Mouse (Mus musculus) midbrain, embryonic 15.5 days (tissue): ENCODE measurements at regions not wholly inside any gene's neighbourhood (a gene's known extent, or its start where the extent isn't known, plus 50 kb on each side); places are given as distances from the start of the nearest gene placed in this dataset.

ENCODE experiments used
- ATAC-seq: fragments of 200-750 bp; cut with Nextera tagmentation; replicated peaks from 2 replicates; pipeline ENCODE4 v1.8.0; 2017; ENCODE audit warnings: moderate TSS enrichment
- H3K27ac ChIP-seq: fragments of 300-500 bp; sonication (generic); 2 replicates; pipeline ENCODE4 v1.5.1; 2015; ENCODE audit warnings: mild to moderate bottlenecking, inconsistent platforms
- H3K27me3 ChIP-seq: fragments of 300-500 bp; sonication (generic); replicated peaks from 2 replicates; pipeline ENCODE4 v1.6.1; 2015; ENCODE audit warnings: inconsistent platforms
- H3K36me3 ChIP-seq: fragments of 300-500 bp; sonication (generic); replicated peaks from 2 replicates; pipeline ENCODE4 v1.6.1; 2015; ENCODE audit warnings: inconsistent platforms
- H3K4me1 ChIP-seq: fragments of 300-500 bp; sonication (generic); 2 replicates; pipeline ENCODE4 v1.6.1; 2015; ENCODE audit warnings: inconsistent platforms
- H3K4me2 ChIP-seq: fragments of 300-500 bp; sonication (generic); 2 replicates; pipeline ENCODE4 v1.6.1; 2015; ENCODE audit warnings: inconsistent platforms, mild to moderate bottlenecking, moderate library complexity
- H3K4me3 ChIP-seq: fragments of 300-500 bp; sonication (generic); 2 replicates; pipeline ENCODE4 v1.5.1; 2015; ENCODE audit warnings: mild to moderate bottlenecking, inconsistent platforms
- H3K9ac ChIP-seq: fragments of 300-500 bp; sonication (generic); 2 replicates; pipeline ENCODE4 v1.6.1; 2015; ENCODE audit warnings: mild to moderate bottlenecking, inconsistent platforms
- H3K9me3 ChIP-seq: fragments of 300-500 bp; sonication (generic); 2 replicates; pipeline ENCODE4 v1.6.1; 2016; ENCODE audit warnings: inconsistent platforms
- WGBS: fragments of 180-500 bp; shearing (Covaris S2); methylation state at CpG from one replicate; pipeline ENCODE4 v1.1.7; 2015; ENCODE audit warnings: mixed read lengths; 5-methylcytosine and 5-hydroxymethylcytosine counted together

GRCm38 (mm10) chr14:99391700-99392099, 93.2 kb downstream of the Klf5 start:
- no peak overlapping the region for H3K4me3 ChIP-seq
- H3K4me2 ChIP-seq, result no peak overlapping the region
- H3K9ac ChIP-seq, result no peak overlapping the region
- WGBS, result 88% methylated on average over 7 of the region's 7 CpGs
- H3K4me1 ChIP-seq, result no peaks in the 10 kb centered on the region
- no peaks in the 10 kb centered on the region for H3K27me3 ChIP-seq
- no peak for ATAC-seq
- no peaks in the 10 kb centered on the region for H3K36me3 ChIP-seq
- H3K27ac ChIP-seq, result no peak overlapping the region
- H3K9me3 ChIP-seq, result no peaks in the 10 kb centered on the region

GRCm38 (mm10) chr14:99392813-99393212, 94.3 kb downstream of the Klf5 start:
- Histone ChIP-seq H3K36me3 (no peaks in the 10 kb centered on the region), H3K9me3 (no peaks in the 10 kb centered on the region), H3K4me1 (no peaks in the 10 kb centered on the region), H3K4me2 (no peak overlapping the region), H3K27ac (no peak overlapping the region), H3K9ac (no peak overlapping the region), H3K27me3 (no peaks in the 10 kb centered on the region), H3K4me3 (no peak overlapping the region)
- WGBS, result 87% methylated on average over 2 of the region's 2 CpGs
- no peak for ATAC-seq

- WGBS, result 91% methylated on average over 8 of the region's 8 CpGs
- H3K9ac ChIP-seq, result no peak overlapping the region
- ATAC-seq, result no peak
- no peaks in the 10 kb centered on the region for H3K9me3 ChIP-seq
- no peak overlapping the region for H3K4me3 ChIP-seq
- H3K27ac ChIP-seq, result no peak overlapping the region
- no peaks in the 10 kb centered on the region for H3K36me3 ChIP-seq
- no peaks in the 10 kb centered on the region for H3K4me1 ChIP-seq
- no peak overlapping the region for H3K4me2 ChIP-seq
- H3K27me3 ChIP-seq, result no peaks in the 10 kb centered on the region
Observed at GRCm38 (mm10) chr14:99393611-99394010, 95.1 kb downstream of the Klf5 start.

- no peak overlapping the region for H3K4me3 ChIP-seq
- no peaks in the 10 kb centered on the region for H3K27me3 ChIP-seq
- H3K4me2 ChIP-seq, result no peak overlapping the region
- no peak for ATAC-seq
- H3K36me3 ChIP-seq, result no peaks in the 10 kb centered on the region
- H3K27ac ChIP-seq, result no peak overlapping the region
- 79% methylated on average over 6 of the region's 6 CpGs for WGBS
- H3K9ac ChIP-seq, result no peak overlapping the region
- H3K9me3 ChIP-seq, result no peaks in the 10 kb centered on the region
- H3K4me1 ChIP-seq, result no peaks in the 10 kb centered on the region
Observed at GRCm38 (mm10) chr14:99403155-99403726, 104.8 kb downstream of the Klf5 start.

- Histone ChIP-seq H3K9ac (no peak overlapping the region), H3K27ac (no peak overlapping the region), H3K36me3 (no peaks in the 10 kb centered on the region), H3K4me1 (no peaks in the 10 kb centered on the region), H3K4me2 (no peak overlapping the region), H3K27me3 (no peaks in the 10 kb centered on the region), H3K4me3 (no peak overlapping the region), H3K9me3 (no peaks in the 10 kb centered on the region)
- no peak for ATAC-seq
- WGBS, result 85% methylated on average over 5 of the region's 5 CpGs
Observed at GRCm38 (mm10) chr14:99405228-99405627, 106.7 kb downstream of the Klf5 start.

- Histone ChIP-seq H3K27me3 (no peaks in the 10 kb centered on the region), H3K9ac (no peak overlapping the region), H3K4me2 (no peak overlapping the region), H3K27ac (no peak overlapping the region), H3K4me3 (no peak overlapping the region), H3K9me3 (no peaks in the 10 kb centered on the region), H3K4me1 (no peaks in the 10 kb centered on the region), H3K36me3 (no peaks in the 10 kb centered on the region)
- WGBS, result 80% methylated on average over 5 of the region's 5 CpGs
- ATAC-seq, result no peak
Observed at GRCm38 (mm10) chr14:99411835-99412234, 113.3 kb downstream of the Klf5 start.

GRCm38 (mm10) chr14:99416169-99416568, 117.7 kb downstream of the Klf5 start:
- no peak overlapping the region for H3K27ac ChIP-seq
- H3K4me1 ChIP-seq, result no peaks in the 10 kb centered on the region
- 62% methylated on average over 3 of the region's 3 CpGs for WGBS
- no peak overlapping the region for H3K4me2 ChIP-seq
- no peak overlapping the region for H3K4me3 ChIP-seq
- no peaks in the 10 kb centered on the region for H3K27me3 ChIP-seq
- no peak for ATAC-seq
- H3K9ac ChIP-seq, result no peak overlapping the region
- no peaks in the 10 kb centered on the region for H3K36me3 ChIP-seq
- H3K9me3 ChIP-seq, result no peaks in the 10 kb centered on the region

- H3K9ac ChIP-seq, result no peak overlapping the region
- H3K4me3 ChIP-seq, result no peak overlapping the region
- WGBS, result 96% methylated on average over 5 of the region's 5 CpGs
- H3K27ac ChIP-seq, result no peak overlapping the region
- no peaks in the 10 kb centered on the region for H3K36me3 ChIP-seq
- H3K4me1 ChIP-seq, result no peaks in the 10 kb centered on the region
- H3K4me2 ChIP-seq, result no peak overlapping the region
- no peaks in the 10 kb centered on the region for H3K27me3 ChIP-seq
- no peaks in the 10 kb centered on the region for H3K9me3 ChIP-seq
- ATAC-seq, result no peak
Observed at GRCm38 (mm10) chr14:99418970-99419369, 120.5 kb downstream of the Klf5 start.

GRCm38 (mm10) chr14:99423334-99423733, 124.8 kb downstream of the Klf5 start:
- H3K4me2 ChIP-seq, result no peak overlapping the region
- H3K27ac ChIP-seq, result no peak overlapping the region
- H3K9me3 ChIP-seq, result no peaks in the 10 kb centered on the region
- H3K9ac ChIP-seq, result no peak overlapping the region
- H3K4me3 ChIP-seq, result no peak overlapping the region
- 84% methylated on average over 7 of the region's 7 CpGs for WGBS
- H3K4me1 ChIP-seq, result no peaks in the 10 kb centered on the region
- no peaks in the 10 kb centered on the region for H3K27me3 ChIP-seq
- no peaks in the 10 kb centered on the region for H3K36me3 ChIP-seq
- no peak for ATAC-seq

GRCm38 (mm10) chr14:99427049-99427448, 128.6 kb downstream of the Klf5 start:
- Histone ChIP-seq H3K36me3 (no peaks in the 10 kb centered on the region), H3K4me3 (no peak overlapping the region), H3K4me1 (no peaks in the 10 kb centered on the region), H3K9ac (no peak overlapping the region), H3K9me3 (no peaks in the 10 kb centered on the region), H3K27ac (no peak overlapping the region), H3K4me2 (no peak overlapping the region), H3K27me3 (no peaks in the 10 kb centered on the region)
- no peak for ATAC-seq
- 96% methylated on average over 3 of the region's 3 CpGs for WGBS

- Histone ChIP-seq H3K4me3 (no peak overlapping the region), H3K9ac (no peak overlapping the region), H3K27me3 (no peaks in the 10 kb centered on the region), H3K27ac (no peak overlapping the region), H3K9me3 (no peaks in the 10 kb centered on the region), H3K4me1 (no peaks in the 10 kb centered on the region), H3K4me2 (no peak overlapping the region), H3K36me3 (no peaks in the 10 kb centered on the region)
- WGBS, result 86% methylated on average over 4 of the region's 4 CpGs
- no peak for ATAC-seq
Observed at GRCm38 (mm10) chr14:99430323-99430722, 131.8 kb downstream of the Klf5 start.

- H3K4me2 ChIP-seq, result no peak overlapping the region
- H3K9me3 ChIP-seq, result no peaks in the 10 kb centered on the region
- H3K4me1 ChIP-seq, result no peaks in the 10 kb centered on the region
- H3K27me3 ChIP-seq, result no peaks in the 10 kb centered on the region
- no peak overlapping the region for H3K9ac ChIP-seq
- no peak for ATAC-seq
- no peaks in the 10 kb centered on the region for H3K36me3 ChIP-seq
- no peak overlapping the region for H3K4me3 ChIP-seq
- WGBS, result 94% methylated on average over 7 of the region's 7 CpGs
- no peak overlapping the region for H3K27ac ChIP-seq
Observed at GRCm38 (mm10) chr14:99431697-99432096, 133.2 kb downstream of the Klf5 start.

- Histone ChIP-seq H3K27me3 (no peaks in the 10 kb centered on the region), H3K4me2 (no peak overlapping the region), H3K9me3 (no peaks in the 10 kb centered on the region), H3K27ac (no peak overlapping the region), H3K4me1 (no peaks in the 10 kb centered on the region), H3K36me3 (no peaks in the 10 kb centered on the region), H3K9ac (no peak overlapping the region), H3K4me3 (no peak overlapping the region)
- WGBS, result 95% methylated on average over 1 of the region's 1 CpGs
- ATAC-seq, result no peak
Observed at GRCm38 (mm10) chr14:99434645-99435044, 136.2 kb downstream of the Klf5 start.
